Mouse (Mus musculus) kidney, embryonic 15.5 days (tissue): ENCODE data around the gene Zmat3. TPM values are rescaled to one million over a fixed set of nuclear protein-coding genes. Genes with fewer than 3 reads are reported as not detected.

Experiments used
- ATAC-seq: fragments of 200-750 bp; cut with Nextera tagmentation; replicated peaks from 2 replicates; pipeline ENCODE4 v1.8.0; 2017; ENCODE audit warnings: moderate TSS enrichment; ENCODE audit not compliant: low FRiP score
- H3K27ac ChIP-seq: fragments of 300-500 bp; sonication (generic); 2 replicates; pipeline ENCODE4 v1.5.1; 2015; ENCODE audit warnings: mild to moderate bottlenecking, inconsistent platforms
- H3K27me3 ChIP-seq: fragments of 300-500 bp; sonication (generic); 2 replicates; pipeline ENCODE4 v1.6.1; 2015; ENCODE audit warnings: inconsistent platforms
- H3K36me3 ChIP-seq: fragments of 300-500 bp; sonication (generic); 2 replicates; pipeline ENCODE4 v1.6.1; 2015; ENCODE audit warnings: inconsistent platforms
- H3K4me1 ChIP-seq: fragments of 300-500 bp; sonication (generic); 2 replicates; pipeline ENCODE4 v1.6.1; 2015; ENCODE audit warnings: inconsistent platforms
- H3K4me2 ChIP-seq: fragments of 300-500 bp; sonication (generic); 2 replicates; pipeline ENCODE4 v1.6.1; 2015; ENCODE audit warnings: moderate library complexity, mild to moderate bottlenecking, inconsistent platforms
- H3K4me3 ChIP-seq: fragments of 300-500 bp; sonication (generic); replicated peaks from 2 replicates; pipeline ENCODE4 v1.5.1; 2015; ENCODE audit warnings: mild to moderate bottlenecking, inconsistent platforms
- H3K9ac ChIP-seq: fragments of 300-500 bp; sonication (generic); 2 replicates; pipeline ENCODE4 v1.6.1; 2015; ENCODE audit warnings: mild to moderate bottlenecking, inconsistent platforms
- H3K9me3 ChIP-seq: fragments of 300-500 bp; sonication (generic); replicated peaks from 2 replicates; pipeline ENCODE4 v1.6.1; 2016; ENCODE audit warnings: inconsistent platforms
- WGBS: fragments of 180-500 bp; shearing (Covaris S2); methylation state at CpG from one replicate; pipeline ENCODE4 v1.1.7; 2015; ENCODE audit warnings: mixed read lengths; 5-methylcytosine and 5-hydroxymethylcytosine counted together
- polyA plus RNA-seq: library from polyadenylated mRNA; unstranded; fragments of >200 nt; fragmentation: Nextera tagmentation; extraction: Ambion mirVana; gene quantifications from 2 replicates; pipeline ENCODE4 v1.2.1, GENCODE M21; 2015

Zmat3 gene
- 3.9 and 4.6 TPM in 2 replicates for polyA plus RNA-seq

- WGBS = 4% methylated on average over 28 of the region's 48 CpGs
- Histone ChIP-seq H3K27ac (peak within 1 kb of the TSS; percentile 75), H3K36me3 (no peaks in the 10 kb centered on the region), H3K4me1 (peaks cover 23% of the 10 kb centered on the region), H3K4me2 (peak within 1 kb of the TSS; percentile 89), H3K9me3 (no peaks in the 10 kb centered on the region), H3K4me3 (peak within 1 kb of the TSS; percentile 70), H3K9ac (peak within 1 kb of the TSS; percentile 64), H3K27me3 (no peaks in the 10 kb centered on the region; the same call in 1 of the 2 replicates)
- ATAC-seq = peak; percentile 80
These were observed at the start of gene Zmat3 for GRCm38 (mm10) chr3:32365546-32366245. Gene Zmat3, minus strand, starts transcription at chr3:32366014.

GRCm38 (mm10) chr3:32414381-32414780, 48.6 kb upstream of the Zmat3 start:
- no peak overlapping the region for H3K4me2 ChIP-seq
- no peaks in the 10 kb centered on the region for H3K36me3 ChIP-seq
- no peak overlapping the region for H3K9ac ChIP-seq
- H3K4me1 ChIP-seq = peaks cover 32% of the 10 kb centered on the region
- no peaks in the 10 kb centered on the region for H3K27me3 ChIP-seq
- H3K27ac ChIP-seq = no peak overlapping the region
- ATAC-seq = no peak
- H3K9me3 ChIP-seq = no peaks in the 10 kb centered on the region
- H3K4me3 ChIP-seq = no peak overlapping the region
- 36% methylated on average over 4 of the region's 4 CpGs for WGBS

GRCm38 (mm10) chr3:32412502-32413044, 46.8 kb upstream of the Zmat3 start:
- peaks cover 29% of the 10 kb centered on the region for H3K4me1 ChIP-seq
- 72% methylated on average over 7 of the region's 7 CpGs for WGBS

GRCm38 (mm10) chr3:32408811-32409273, 43.0 kb upstream of the Zmat3 start:
- H3K4me2 ChIP-seq = no peak overlapping the region
- WGBS = 86% methylated on average over 3 of the region's 3 CpGs
- H3K27ac ChIP-seq = no peak overlapping the region
- H3K4me1 ChIP-seq = peaks cover 9% of the 10 kb centered on the region; the same call in 1 of the 2 replicates
- no peaks in the 10 kb centered on the region for H3K36me3 ChIP-seq
- H3K4me3 ChIP-seq = no peak overlapping the region
- H3K27me3 ChIP-seq = no peaks in the 10 kb centered on the region
- ATAC-seq = no peak
- no peak overlapping the region for H3K9ac ChIP-seq
- H3K9me3 ChIP-seq = no peaks in the 10 kb centered on the region

More at GRCm38 (mm10) chr3:32412502-32413044, 46.8 kb upstream of the Zmat3 start:
- Histone ChIP-seq H3K4me3 (no peak overlapping the region), H3K27ac (no peak overlapping the region), H3K9ac (no peak overlapping the region), H3K36me3 (no peaks in the 10 kb centered on the region), H3K9me3 (no peaks in the 10 kb centered on the region), H3K27me3 (no peaks in the 10 kb centered on the region), H3K4me2 (no peak overlapping the region)
- ATAC-seq = no peak

GRCm38 (mm10) chr3:32406804-32407203, 41.0 kb upstream of the Zmat3 start:
- ATAC-seq = no peak
- Histone ChIP-seq H3K9me3 (no peaks in the 10 kb centered on the region), H3K27ac (no peak overlapping the region), H3K27me3 (no peaks in the 10 kb centered on the region), H3K36me3 (no peaks in the 10 kb centered on the region), H3K9ac (no peak overlapping the region), H3K4me1 (no peaks in the 10 kb centered on the region; the same call in 1 of the 2 replicates), H3K4me3 (no peak overlapping the region), H3K4me2 (no peak overlapping the region)
- WGBS = 70% methylated on average over 6 of the region's 6 CpGs

GRCm38 (mm10) chr3:32405699-32406098, 39.9 kb upstream of the Zmat3 start:
- no peak overlapping the region for H3K4me2 ChIP-seq
- H3K27ac ChIP-seq = no peak overlapping the region
- H3K9me3 ChIP-seq = no peaks in the 10 kb centered on the region
- no peak overlapping the region for H3K9ac ChIP-seq
- H3K4me1 ChIP-seq = peaks cover 6% of the 10 kb centered on the region
- no peak for ATAC-seq
- H3K36me3 ChIP-seq = no peaks in the 10 kb centered on the region
- no peaks in the 10 kb centered on the region for H3K27me3 ChIP-seq
- no peak overlapping the region for H3K4me3 ChIP-seq
- WGBS = 81% methylated on average over 1 of the region's 1 CpGs

- no peaks in the 10 kb centered on the region for H3K27me3 ChIP-seq
- H3K9ac ChIP-seq = no peak overlapping the region
- no peak overlapping the region for H3K4me2 ChIP-seq
- ATAC-seq = no peak
- no peak overlapping the region for H3K27ac ChIP-seq
- H3K9me3 ChIP-seq = no peaks in the 10 kb centered on the region
- WGBS = 70% methylated on average over 7 of the region's 7 CpGs
- no peaks in the 10 kb centered on the region for H3K36me3 ChIP-seq
- no peak overlapping the region for H3K4me3 ChIP-seq
- H3K4me1 ChIP-seq = peaks cover 28% of the 10 kb centered on the region
These were observed 37.4 kb upstream of the Zmat3 start for GRCm38 (mm10) chr3:32402990-32403885.

- no peak overlapping the region for H3K4me2 ChIP-seq
- H3K27ac ChIP-seq = no peak overlapping the region
- ATAC-seq = no peak
- no peaks in the 10 kb centered on the region for H3K9me3 ChIP-seq
- H3K4me1 ChIP-seq = peaks cover 28% of the 10 kb centered on the region
- no peak overlapping the region for H3K9ac ChIP-seq
- no peaks in the 10 kb centered on the region for H3K36me3 ChIP-seq
- no peaks in the 10 kb centered on the region for H3K27me3 ChIP-seq
- 71% methylated on average over 3 of the region's 3 CpGs for WGBS
- no peak overlapping the region for H3K4me3 ChIP-seq
These were observed 35.8 kb upstream of the Zmat3 start for GRCm38 (mm10) chr3:32401591-32401990.

GRCm38 (mm10) chr3:32399931-32400330, 34.1 kb upstream of the Zmat3 start:
- H3K9me3 ChIP-seq = no peaks in the 10 kb centered on the region
- ATAC-seq = no peak
- WGBS = 31% methylated on average over 2 of the region's 2 CpGs
- H3K27ac ChIP-seq = peak overlapping the region; percentile 58; the same call in 1 of the 2 replicates
- H3K4me3 ChIP-seq = no peak overlapping the region
- H3K36me3 ChIP-seq = no peaks in the 10 kb centered on the region
- H3K27me3 ChIP-seq = no peaks in the 10 kb centered on the region
- H3K9ac ChIP-seq = no peak overlapping the region
- peak overlapping the region; percentile 19 for H3K4me2 ChIP-seq
- H3K4me1 ChIP-seq = peaks cover 33% of the 10 kb centered on the region

GRCm38 (mm10) chr3:32399381-32399780, 33.6 kb upstream of the Zmat3 start:
- no peaks in the 10 kb centered on the region for H3K27me3 ChIP-seq
- H3K36me3 ChIP-seq = no peaks in the 10 kb centered on the region
- no peak overlapping the region for H3K4me3 ChIP-seq
- H3K9ac ChIP-seq = no peak overlapping the region
- no peak for ATAC-seq
- H3K9me3 ChIP-seq = no peaks in the 10 kb centered on the region
- H3K4me1 ChIP-seq = peaks cover 33% of the 10 kb centered on the region
- H3K4me2 ChIP-seq = peak overlapping the region; percentile 19
- H3K27ac ChIP-seq = peak overlapping the region; percentile 58; the same call in 1 of the 2 replicates
- WGBS = 14% methylated on average over 4 of the region's 4 CpGs

GRCm38 (mm10) chr3:32398623-32399022, 32.8 kb upstream of the Zmat3 start:
- Histone ChIP-seq H3K27me3 (no peaks in the 10 kb centered on the region), H3K4me2 (peak overlapping the region; percentile 75), H3K36me3 (no peaks in the 10 kb centered on the region), H3K9me3 (no peaks in the 10 kb centered on the region), H3K4me1 (peaks cover 33% of the 10 kb centered on the region), H3K27ac (no peak overlapping the region), H3K4me3 (peak overlapping the region; percentile 91), H3K9ac (no peak overlapping the region)
- WGBS = 16% methylated on average over 4 of the region's 4 CpGs
- no peak for ATAC-seq

GRCm38 (mm10) chr3:32398175-32398538, 32.3 kb upstream of the Zmat3 start:
- ATAC-seq = no peak
- no peaks in the 10 kb centered on the region for H3K27me3 ChIP-seq
- H3K27ac ChIP-seq = peak overlapping the region; percentile 99
- H3K9me3 ChIP-seq = no peaks in the 10 kb centered on the region
- H3K4me3 ChIP-seq = peak overlapping the region; percentile 91
- H3K4me2 ChIP-seq = peak overlapping the region; percentile 75
- H3K36me3 ChIP-seq = no peaks in the 10 kb centered on the region
- peak overlapping the region; percentile 93 for H3K9ac ChIP-seq
- 0% methylated on average over 7 of the region's 7 CpGs for WGBS
- peaks cover 33% of the 10 kb centered on the region for H3K4me1 ChIP-seq
